Mouse (Mus musculus) cortical plate, adult 2 months (tissue): ENCODE measurements around the gene Dhx38. TPM values are rescaled to one million over a fixed set of nuclear protein-coding genes. Genes with fewer than 3 reads are reported as not detected.
A peak's percentile ranks its signal among the peaks of the same experiment; 100 is the strongest.

Experiments used
- H3K27ac ChIP-seq: fragments of 200-500 bp; 2 replicates; pipeline ENCODE4 v1.5.1; 2012; ENCODE audit warnings: low read length, control low read depth, inconsistent platforms; ENCODE audit not compliant: insufficient read depth
- H3K4me1 ChIP-seq: fragments of 200-500 bp; 2 replicates; pipeline ENCODE4 v1.6.1; 2011; ENCODE audit warnings: low read length; ENCODE audit not compliant: control insufficient read depth, insufficient read depth
- H3K4me3 ChIP-seq: fragments of 200-500 bp; 2 replicates; pipeline ENCODE4 v1.5.1; 2011; ENCODE audit warnings: mild to moderate bottlenecking, low read length, control low read depth; ENCODE audit not compliant: insufficient read depth
- CTCF ChIP-seq: fragments of 200-500 bp; IDR thresholded peaks from 2 replicates; pipeline ENCODE4 v1.5.1; 2011; ENCODE audit warnings: mild to moderate bottlenecking, control low read depth, low read length; ENCODE audit not compliant: insufficient read depth; ENCODE audit errors: extremely low read depth
- POLR2A ChIP-seq: fragments of 200-500 bp; IDR thresholded peaks from 2 replicates; pipeline ENCODE4 v1.6.1; 2011; ENCODE audit warnings: mild to moderate bottlenecking, low read length, control low read depth; ENCODE audit not compliant: insufficient read depth; ENCODE audit errors: extremely low read depth
- polyA plus RNA-seq: library from polyadenylated mRNA; depleted of rRNA; stranded (reverse); fragments of >200 nt; gene quantifications from 2 replicates; pipeline ENCODE4 v1.2.3, GENCODE M21; 2012; rRNA removed

Dhx38 gene
- 17.4 TPM in 2 replicates for polyA plus RNA-seq

DNA sequence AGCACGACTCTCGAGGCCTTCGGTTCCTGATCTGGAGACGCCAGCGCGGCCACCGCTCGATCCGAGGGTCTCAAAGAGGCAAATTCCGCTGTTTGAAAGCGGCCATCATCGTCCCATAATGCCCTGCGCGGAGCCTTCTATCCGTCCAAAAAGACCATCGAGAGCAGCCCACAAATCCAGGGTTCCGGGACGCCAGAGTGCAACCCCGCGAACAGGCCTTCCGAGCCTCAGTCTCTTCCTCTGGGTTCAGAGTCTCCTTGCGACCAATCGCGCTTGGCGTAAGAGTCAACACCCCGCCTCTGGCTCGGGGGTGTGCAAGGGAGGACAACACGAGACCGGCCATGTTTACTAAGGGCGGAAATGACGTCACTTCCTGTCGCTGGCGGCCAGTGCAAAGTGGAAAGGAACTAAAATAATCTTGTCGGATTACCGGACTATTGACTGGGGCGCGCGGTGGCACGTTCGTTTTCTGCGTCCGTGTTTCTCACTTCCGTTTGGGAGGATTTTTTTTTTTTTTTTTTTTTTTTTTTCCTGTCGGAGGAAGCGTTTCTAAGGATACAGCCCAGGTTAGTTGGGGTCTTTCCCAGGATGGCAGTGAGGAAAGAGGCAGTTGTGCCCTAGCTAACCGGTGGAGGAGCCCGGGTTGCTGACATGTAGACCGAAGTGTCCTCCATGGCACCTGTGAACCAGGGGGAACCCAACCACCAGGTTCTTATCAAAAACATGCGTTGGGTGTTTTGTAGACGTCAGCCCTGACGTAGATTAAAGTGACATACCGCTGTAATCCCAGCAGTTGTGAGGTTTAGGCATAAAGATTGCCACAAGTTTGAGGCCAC is at the start of gene Dhx38, which contains the start of gene Txnl4b:
Gene Dhx38 (minus strand): TSS at position 364 of the 836 bp plus-strand sequence.
Gene Txnl4b (plus strand): TSS at position 395 of the 836 bp plus-strand sequence.
- Histone ChIP-seq H3K27ac (peak within 1 kb of the TSS; percentile 58), H3K4me3 (peak within 1 kb of the TSS; percentile 71), H3K4me1 (no peaks in the 10 kb centered on the region)
- no peak for TF ChIP-seq CTCF
- 0 out of 2 replicates have a peak, but pooled peaks have one; percentile 20 for TF ChIP-seq POLR2A

DNA sequence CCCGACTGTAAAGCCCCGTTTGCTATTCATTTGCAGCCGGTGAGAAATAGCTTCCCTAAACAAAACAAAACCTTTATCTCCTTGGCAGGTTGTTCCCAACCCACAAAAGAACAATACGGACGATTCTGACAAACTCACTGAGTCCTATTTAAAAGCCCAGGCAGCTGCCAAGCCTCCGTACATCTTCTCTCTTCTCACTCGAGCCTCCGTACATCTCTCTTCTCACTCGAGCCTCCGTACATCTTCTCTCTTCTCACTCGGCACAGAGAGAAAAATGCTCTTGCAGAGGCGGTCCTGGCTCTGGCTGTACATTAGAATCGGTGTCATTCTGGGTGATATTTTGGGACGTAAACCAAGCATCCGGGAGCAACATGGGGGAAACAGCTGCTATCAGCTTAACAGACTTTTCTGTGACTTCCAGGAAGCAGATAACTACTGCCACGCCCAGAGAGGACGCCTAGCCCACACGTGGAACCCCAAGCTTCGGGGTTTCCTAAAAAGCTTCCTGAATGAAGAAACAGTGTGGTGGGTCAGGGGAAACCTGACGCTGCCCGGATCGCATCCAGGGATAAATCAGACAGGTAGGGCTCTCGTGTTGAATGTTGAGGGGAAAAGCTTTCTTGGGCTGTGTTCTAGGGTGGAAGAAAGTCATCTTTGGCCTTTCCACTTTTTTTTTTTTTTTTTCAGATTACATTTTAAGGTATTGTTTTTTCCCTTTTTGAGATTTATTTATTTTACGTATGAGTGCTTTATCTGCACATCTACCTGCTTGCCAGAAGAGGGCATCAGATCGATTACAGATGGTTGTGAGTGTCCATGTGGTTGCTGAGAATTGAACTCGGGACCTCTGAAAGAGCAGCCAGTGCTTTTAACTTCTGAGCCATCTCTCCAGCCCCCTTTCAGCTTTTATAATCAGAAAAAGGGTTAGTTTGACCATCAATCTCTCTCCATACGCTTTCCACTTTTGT is 48.9 kb upstream of the Dhx38 start, which contains the start of gene Pkd1l3:
Gene Pkd1l3 (plus strand): TSS at position 275 of the 968 bp plus-strand sequence.
- Histone ChIP-seq H3K27ac (no peak within 1 kb of the TSS), H3K4me1 (no peaks in the 10 kb centered on the region), H3K4me3 (peak within 1 kb of the TSS; percentile 17)
- no peak for TF ChIP-seq POLR2A
- no peak for TF ChIP-seq CTCF

DNA sequence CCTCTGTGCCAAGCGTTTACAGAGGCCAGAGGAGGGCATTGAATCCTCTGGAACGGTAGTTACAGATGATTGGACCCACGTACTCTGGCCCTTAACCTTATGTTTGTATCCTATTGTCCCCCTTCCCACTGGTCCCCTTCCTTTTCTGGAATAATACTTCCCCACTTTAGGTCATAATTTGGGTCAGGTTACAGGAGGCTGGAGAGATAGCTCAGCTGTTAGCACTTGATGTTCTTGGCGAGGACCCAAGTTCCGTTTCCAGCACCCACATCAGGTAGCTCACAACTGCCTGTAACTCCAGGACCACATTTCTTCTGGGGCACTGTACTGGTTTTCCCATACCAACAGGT is 43.5 kb upstream of the Dhx38 start:
- peaks cover 3% of the 10 kb centered on the region; the same call in 1 of the 2 replicates for H3K4me1 ChIP-seq
- peak overlapping the region; percentile 57; the same call in 1 of the 2 replicates for H3K4me3 ChIP-seq
- TF ChIP-seq CTCF = no peak
- no peak overlapping the region for H3K27ac ChIP-seq

DNA sequence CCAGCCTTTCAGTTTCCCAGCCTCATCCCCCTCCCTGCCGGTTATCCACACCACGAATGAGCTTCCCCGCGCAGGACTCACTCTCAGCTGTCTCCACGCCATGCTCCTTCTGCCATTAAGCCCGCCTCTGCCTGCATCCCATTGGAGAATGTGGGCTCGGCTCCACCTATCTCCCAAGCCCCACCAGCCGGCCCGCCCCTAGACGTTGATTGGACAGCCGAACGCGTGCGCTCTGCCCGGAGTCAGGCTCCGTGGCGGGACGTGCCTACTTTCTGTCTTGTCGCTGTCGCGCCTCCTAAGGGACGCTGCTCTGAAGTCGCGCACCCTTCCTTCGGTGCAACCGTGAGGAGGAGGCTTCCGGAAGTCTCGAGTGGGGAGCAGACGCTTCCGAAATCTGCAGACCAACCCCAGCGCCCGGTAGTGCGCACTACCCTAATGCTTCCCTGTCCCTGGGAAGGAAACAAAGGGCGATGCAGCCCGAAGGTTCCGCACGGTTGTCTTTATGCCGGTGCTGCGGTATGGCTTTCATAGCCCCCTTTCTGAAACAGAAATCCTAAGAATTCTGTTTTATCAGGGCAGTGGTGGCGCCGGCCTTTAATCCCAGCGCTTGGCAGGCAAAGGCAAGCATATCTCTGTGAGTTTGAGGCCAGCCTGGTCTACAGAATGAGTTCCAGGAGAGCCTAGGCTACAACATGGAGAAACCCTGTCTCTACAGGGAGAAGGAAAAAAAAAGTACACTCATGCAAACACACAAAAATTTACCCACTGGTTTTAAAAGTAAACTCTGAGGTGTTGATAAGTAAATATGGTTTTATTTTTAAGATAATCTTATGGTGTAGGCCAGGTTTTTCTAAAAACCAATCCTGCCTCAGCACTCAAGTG is 42.9 kb upstream of the Dhx38 start, which contains the start of gene Dhodh:
Gene Dhodh (minus strand): TSS at position 403 of the 882 bp plus-strand sequence.
- TF ChIP-seq CTCF (no peak), POLR2A (peak; percentile 91)
- Histone ChIP-seq H3K27ac (0 out of 2 replicates have a peak within 1 kb of the TSS, but pooled peaks have one; percentile 29), H3K4me1 (peaks cover 3% of the 10 kb centered on the region; the same call in 1 of the 2 replicates), H3K4me3 (peak within 1 kb of the TSS; percentile 57)

DNA sequence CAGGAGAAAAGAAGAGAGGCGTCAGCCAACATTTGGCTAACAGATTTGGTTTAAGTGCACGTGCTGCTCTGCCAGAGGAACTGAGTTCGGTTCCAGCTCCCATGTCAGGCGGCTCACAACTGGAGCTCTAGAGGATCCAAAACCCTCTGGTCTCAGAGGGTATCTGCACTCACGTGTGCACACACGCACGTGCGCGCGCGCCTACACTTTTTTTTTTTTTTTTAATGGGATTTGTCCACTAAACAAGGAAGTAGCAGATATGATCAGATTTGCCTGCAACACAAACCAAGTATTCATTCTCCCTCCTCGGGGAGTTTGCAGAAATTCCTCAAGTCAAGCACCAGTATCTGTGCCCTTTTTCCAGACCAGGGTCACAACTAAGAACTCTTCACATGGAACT is 42.0 kb upstream of the Dhx38 start:
- TF ChIP-seq CTCF (no peak), POLR2A (no peak)
- Histone ChIP-seq H3K4me3 (peak overlapping the region; percentile 57), H3K4me1 (peaks cover 3% of the 10 kb centered on the region; the same call in 1 of the 2 replicates), H3K27ac (no peak overlapping the region)

DNA sequence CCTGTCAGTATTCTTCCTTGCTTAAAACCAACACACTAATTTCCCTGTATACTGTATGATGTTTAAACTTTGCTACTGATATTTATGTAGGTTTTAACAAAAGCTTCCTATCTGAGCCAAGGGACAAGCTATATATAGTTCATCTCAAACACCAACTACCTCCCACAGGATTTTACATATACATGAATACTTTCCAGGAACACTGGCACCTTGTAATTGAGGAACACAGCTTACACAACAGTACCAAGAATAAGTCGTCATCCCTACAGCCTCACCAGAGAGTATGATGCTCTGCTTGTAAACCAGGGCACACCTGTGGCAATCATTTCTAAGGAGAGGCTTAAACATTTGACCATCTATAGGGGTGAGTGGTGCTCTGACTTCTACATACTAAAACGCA is 41.1 kb upstream of the Dhx38 start:
- Histone ChIP-seq H3K4me1 (peaks cover 3% of the 10 kb centered on the region; the same call in 1 of the 2 replicates), H3K27ac (no peak overlapping the region), H3K4me3 (no peak overlapping the region)
- TF ChIP-seq POLR2A (no peak), CTCF (no peak)

DNA sequence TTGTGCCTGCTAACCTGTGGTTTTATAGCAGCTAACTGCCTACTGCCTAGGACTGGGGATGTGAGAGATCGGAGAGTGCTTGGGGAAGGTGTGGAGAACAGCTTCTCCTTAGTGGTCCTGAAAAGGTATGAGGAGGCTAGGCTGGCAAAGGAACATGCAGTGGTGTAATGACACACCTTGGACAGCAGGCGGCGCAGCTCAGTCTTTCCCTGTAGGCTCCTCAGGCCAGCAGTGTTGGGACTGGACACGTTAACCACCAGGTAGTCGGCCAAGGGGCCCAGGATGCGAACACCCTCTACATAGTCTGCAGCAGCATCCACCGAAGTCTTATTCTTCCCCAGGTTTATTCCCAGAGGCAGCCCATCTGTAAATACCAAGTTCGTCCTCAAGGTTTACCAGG is 30.2 kb upstream of the Dhx38 start:
- TF ChIP-seq CTCF (peak; percentile 82), POLR2A (no peak)
- H3K4me1 ChIP-seq = no peaks in the 10 kb centered on the region
- no peak overlapping the region for H3K4me3 ChIP-seq
- H3K27ac ChIP-seq = no peak overlapping the region

DNA sequence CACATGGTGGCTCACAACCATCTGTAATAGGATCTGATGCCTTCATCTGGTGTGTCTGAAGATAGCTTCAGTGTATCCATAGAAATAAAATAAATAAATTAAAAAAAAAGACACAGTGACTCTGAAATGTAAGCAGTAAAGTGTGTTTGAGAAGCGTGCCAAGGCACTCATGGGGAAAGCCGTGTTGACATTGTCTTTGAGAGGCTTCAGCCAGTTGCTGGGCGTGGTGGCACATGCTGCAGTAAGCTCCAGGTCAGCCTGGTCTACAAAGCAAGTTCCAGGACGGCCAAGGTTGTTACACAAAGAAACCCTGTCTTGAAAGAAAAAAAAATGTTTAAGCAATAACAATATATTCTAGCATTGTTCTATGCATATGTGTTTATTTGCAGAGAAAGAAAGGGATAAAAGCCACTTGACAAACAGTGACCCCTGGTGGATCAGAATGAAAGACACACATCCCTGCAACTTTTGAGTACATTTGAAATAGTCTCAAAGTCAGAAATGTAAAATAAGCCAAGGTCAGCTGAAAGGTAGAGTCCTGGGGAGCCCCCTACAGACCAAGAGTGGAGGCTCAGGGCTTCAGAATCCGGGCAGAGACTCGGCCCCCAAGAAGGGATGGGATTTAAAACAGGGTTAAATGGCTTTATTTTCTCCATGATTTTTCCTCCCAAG is 27.6 kb upstream of the Dhx38 start:
- Histone ChIP-seq H3K4me1 (no peaks in the 10 kb centered on the region), H3K4me3 (no peak overlapping the region)
- TF ChIP-seq CTCF (no peak), POLR2A (no peak)

DNA sequence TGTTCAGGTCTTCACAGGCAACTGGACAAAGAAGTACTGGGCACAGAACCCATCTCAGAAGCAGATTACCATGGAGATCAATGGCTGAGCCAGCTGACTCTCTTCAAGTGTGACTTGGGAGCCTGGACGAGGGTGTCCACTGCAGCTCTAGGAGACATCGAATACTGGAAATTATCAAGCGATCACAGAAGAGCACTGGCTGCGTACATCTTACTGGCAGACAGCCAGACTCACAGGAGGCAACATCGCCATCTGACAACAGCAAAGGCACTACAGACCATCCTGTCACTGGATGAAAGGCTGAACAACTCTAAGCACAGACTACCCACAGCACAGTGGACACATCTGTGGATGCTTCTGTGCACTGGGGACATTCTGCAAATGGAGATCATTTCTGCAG is 26.5 kb upstream of the Dhx38 start:
- no peaks in the 10 kb centered on the region for H3K4me1 ChIP-seq
- H3K27ac ChIP-seq = no peak overlapping the region
- no peak for TF ChIP-seq CTCF
- no peak for TF ChIP-seq POLR2A
- H3K4me3 ChIP-seq = no peak overlapping the region

More for the DNA sequence above, 27.6 kb upstream of the Dhx38 start:
- no peak overlapping the region for H3K27ac ChIP-seq
